Mouse (Mus musculus): ENCODE measurements around the gene Spryd3. TPM values are rescaled to one million over a fixed set of nuclear protein-coding genes. Genes with fewer than 3 reads are reported as not detected.

Spryd3 gene
- total and polyA plus RNA-seq, 2 experiments from 2014 or later, result 118 to 134 TPM

- DNase-seq (ENCODE audit: low spot score), result no peak
- 64% methylated on average over 19 of the region's 20 CpGs for WGBS
- TF ChIP-seq CTCF (IDR thresholded peaks at IDR 0.05), result no peak
Measured at GRCm38 (mm10) chr15:102150301-102151135, 14.5 kb upstream of the Spryd3 start, which contains the start of gene Soat2. TSS of gene Soat2 (plus strand) at chr15:102150526.

DNA sequence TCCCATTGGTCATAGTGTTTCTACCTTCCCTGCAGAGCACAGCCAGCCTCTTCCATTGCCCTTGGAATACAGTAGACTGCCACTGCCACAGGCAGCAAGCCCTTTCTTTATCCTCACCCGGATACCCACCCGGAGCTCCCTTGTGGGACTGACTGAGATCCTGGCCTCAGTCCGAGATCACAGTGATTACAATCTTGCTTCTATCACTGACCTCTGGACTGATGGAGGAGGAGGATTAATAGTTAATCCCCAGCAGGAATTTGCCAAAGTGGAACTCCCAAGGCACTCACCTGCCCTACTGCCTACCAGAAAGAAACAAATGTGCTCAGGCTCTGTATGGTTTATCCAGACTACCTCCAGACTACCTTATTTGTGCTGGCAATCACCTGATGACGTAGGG, 13.5 kb upstream of the Spryd3 start:
- Histone ChIP-seq H3K4me1 (ENCODE audit: insufficient read depth, low read length) (no peaks in the 10 kb centered on the region), H3K27me3 (ENCODE audit: insufficient read depth, low read length) (peaks cover 15% of the 10 kb centered on the region; the same call in 1 of the 2 replicates), H3K4me2 (ENCODE audit: low read depth, low read length, poor library complexity, severe bottlenecking) (no peak overlapping the region), H3K4me3 (ENCODE audit: low read depth, low read length) (no peak overlapping the region), H3K9me3 (ENCODE audit: low read length) (no peaks in the 10 kb centered on the region), H3K36me3 (ENCODE audit: insufficient read depth, low read length) (no peaks in the 10 kb centered on the region), H3K9ac (replicated peaks; ENCODE audit: low read length, poor library complexity, severe bottlenecking) (no peak overlapping the region), H3K27ac (ENCODE audit: low read depth, low read length) (no peak overlapping the region)
- ATAC-seq (ENCODE audit: low FRiP score) (no peak), DNase-seq (ENCODE audit: low spot score) (no peak)
- no peak for TF ChIP-seq CTCF (IDR thresholded peaks at IDR 0.05)
- WGBS, result 68% methylated on average over 4 of the region's 4 CpGs

More at GRCm38 (mm10) chr15:102150301-102151135, 14.5 kb upstream of the Spryd3 start, which contains the start of gene Soat2:
- H3K4me1 ChIP-seq (ENCODE audit: insufficient read depth, low read length), result no peaks in the 10 kb centered on the region
- no peak within 1 kb of the TSS for H3K9ac ChIP-seq (replicated peaks; ENCODE audit: low read length, poor library complexity, severe bottlenecking)
- no peaks in the 10 kb centered on the region for H3K36me3 ChIP-seq (ENCODE audit: insufficient read depth, low read length)
- ATAC-seq (ENCODE audit: low FRiP score), result no peak
- no peak within 1 kb of the TSS for H3K4me2 ChIP-seq (ENCODE audit: low read depth, low read length, poor library complexity, severe bottlenecking)
- peaks cover 6% of the 10 kb centered on the region; the same call in 1 of the 2 replicates for H3K27me3 ChIP-seq (ENCODE audit: insufficient read depth, low read length)
- no peak within 1 kb of the TSS for H3K27ac ChIP-seq (ENCODE audit: low read depth, low read length)
- no peak within 1 kb of the TSS for H3K4me3 ChIP-seq (ENCODE audit: low read depth, low read length)
- no peaks in the 10 kb centered on the region for H3K9me3 ChIP-seq (ENCODE audit: low read length)

DNA sequence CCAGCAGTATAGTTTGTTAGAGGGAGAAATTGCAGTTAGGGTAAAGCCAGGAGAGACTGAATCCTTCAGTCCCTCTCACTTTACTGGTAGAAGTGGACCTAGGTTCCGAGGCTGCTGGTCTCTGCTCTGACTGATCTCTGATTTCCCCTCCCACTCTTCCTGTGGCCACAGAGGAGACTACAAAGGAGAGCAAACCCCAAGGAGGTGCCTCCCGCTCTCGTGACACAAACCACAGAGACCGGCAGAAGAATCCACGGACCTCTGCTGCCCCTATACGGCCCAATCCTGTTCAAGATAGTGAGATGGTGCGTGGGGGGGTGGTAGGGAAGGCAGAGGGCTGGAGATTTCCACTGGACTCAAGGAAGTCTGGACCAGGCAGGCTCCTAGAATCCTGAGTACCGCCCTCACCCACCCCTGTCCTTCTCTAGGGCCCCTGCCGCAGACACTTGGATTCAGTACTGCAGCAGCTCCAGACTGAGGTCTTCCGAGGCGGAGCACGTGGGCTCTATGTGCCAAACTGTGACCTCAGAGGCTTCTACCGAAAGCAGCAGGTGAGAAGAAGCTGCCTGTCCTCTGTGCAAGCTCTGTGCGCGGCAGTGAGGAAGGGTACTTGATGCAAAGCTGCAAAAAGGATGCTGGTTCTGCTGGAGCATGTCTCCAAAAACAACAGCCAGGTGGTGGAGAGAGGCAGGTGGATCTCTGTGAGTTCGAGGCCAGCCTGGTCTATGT, 11.8 kb upstream of the Spryd3 start:
- H3K9ac ChIP-seq (replicated peaks; ENCODE audit: low read length, poor library complexity, severe bottlenecking), result no peak overlapping the region
- 73% methylated on average over 16 of the region's 16 CpGs for WGBS
- ATAC-seq (ENCODE audit: low FRiP score), result no peak

DNA sequence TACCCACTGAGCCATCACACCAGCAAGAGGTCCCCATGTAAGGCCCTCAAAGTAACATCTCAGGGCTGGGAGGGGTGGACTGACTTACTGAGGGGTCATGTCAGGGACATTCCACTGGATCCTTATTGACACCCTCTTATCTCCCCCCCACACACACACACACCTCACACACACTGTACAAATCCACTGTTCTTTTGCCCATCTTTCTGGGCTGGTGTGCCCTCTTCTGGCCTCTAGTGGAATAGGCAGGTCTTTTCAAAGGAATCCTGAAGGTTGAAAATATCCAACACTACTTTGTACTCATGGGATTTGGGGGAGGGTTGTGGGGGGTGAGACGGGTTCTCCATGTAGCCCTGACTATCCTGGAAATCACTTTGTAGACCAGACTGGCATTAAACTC, 10.8 kb upstream of the Spryd3 start:
- Histone ChIP-seq H3K4me2 (ENCODE audit: low read depth, low read length, poor library complexity, severe bottlenecking) (no peak overlapping the region), H3K27me3 (ENCODE audit: insufficient read depth, low read length) (peaks cover 26% of the 10 kb centered on the region), H3K9ac (replicated peaks; ENCODE audit: low read length, poor library complexity, severe bottlenecking) (no peak overlapping the region), H3K4me1 (ENCODE audit: insufficient read depth, low read length) (no peaks in the 10 kb centered on the region), H3K4me3 (ENCODE audit: low read depth, low read length) (no peak overlapping the region), H3K27ac (ENCODE audit: low read depth, low read length) (no peak overlapping the region), H3K9me3 (ENCODE audit: low read length) (no peaks in the 10 kb centered on the region), H3K36me3 (ENCODE audit: insufficient read depth, low read length) (no peaks in the 10 kb centered on the region)
- peak; percentile 53 for DNase-seq (ENCODE audit: low spot score)
- no peak for ATAC-seq (ENCODE audit: low FRiP score)
- WGBS, result 0% methylated on average over 1 of the region's 1 CpGs
- TF ChIP-seq CTCF (IDR thresholded peaks at IDR 0.05), result peak; percentile 85

More for the DNA sequence above, 11.8 kb upstream of the Spryd3 start:
- DNase-seq (ENCODE audit: low spot score), result no peak
- Histone ChIP-seq H3K27ac (ENCODE audit: low read depth, low read length) (no peak overlapping the region), H3K4me2 (ENCODE audit: low read depth, low read length, poor library complexity, severe bottlenecking) (no peak overlapping the region), H3K36me3 (ENCODE audit: insufficient read depth, low read length) (no peaks in the 10 kb centered on the region), H3K27me3 (ENCODE audit: insufficient read depth, low read length) (peaks cover 26% of the 10 kb centered on the region), H3K9me3 (ENCODE audit: low read length) (no peaks in the 10 kb centered on the region), H3K4me3 (ENCODE audit: low read depth, low read length) (no peak overlapping the region), H3K4me1 (ENCODE audit: insufficient read depth, low read length) (no peaks in the 10 kb centered on the region)
- TF ChIP-seq CTCF (IDR thresholded peaks at IDR 0.05), result no peak

GRCm38 (mm10) chr15:102146089-102146488, 10.1 kb upstream of the Spryd3 start:
- Histone ChIP-seq H3K9ac (replicated peaks; ENCODE audit: low read length, poor library complexity, severe bottlenecking) (no peak overlapping the region), H3K9me3 (ENCODE audit: low read length) (no peaks in the 10 kb centered on the region), H3K36me3 (ENCODE audit: insufficient read depth, low read length) (no peaks in the 10 kb centered on the region), H3K4me1 (ENCODE audit: insufficient read depth, low read length) (no peaks in the 10 kb centered on the region), H3K4me2 (ENCODE audit: low read depth, low read length, poor library complexity, severe bottlenecking) (no peak overlapping the region), H3K27ac (ENCODE audit: low read depth, low read length) (no peak overlapping the region), H3K27me3 (ENCODE audit: insufficient read depth, low read length) (peaks cover 26% of the 10 kb centered on the region), H3K4me3 (ENCODE audit: low read depth, low read length) (no peak overlapping the region)
- no peak for ATAC-seq (ENCODE audit: low FRiP score)
- TF ChIP-seq CTCF (IDR thresholded peaks at IDR 0.05), result no peak
- no peak for DNase-seq (ENCODE audit: low spot score)
- 93% methylated on average over 5 of the region's 5 CpGs for WGBS

- H3K4me3 ChIP-seq (ENCODE audit: low read depth, low read length), result no peak overlapping the region
- TF ChIP-seq CTCF (IDR thresholded peaks at IDR 0.05), result no peak
- H3K36me3 ChIP-seq (ENCODE audit: insufficient read depth, low read length), result no peaks in the 10 kb centered on the region
- ATAC-seq (ENCODE audit: low FRiP score) (no peak), DNase-seq (ENCODE audit: low spot score) (no peak)
- no peak overlapping the region for H3K9ac ChIP-seq (replicated peaks; ENCODE audit: low read length, poor library complexity, severe bottlenecking)
- WGBS, result 85% methylated on average over 10 of the region's 10 CpGs
- H3K27me3 ChIP-seq (ENCODE audit: insufficient read depth, low read length), result peaks cover 26% of the 10 kb centered on the region
- H3K27ac ChIP-seq (ENCODE audit: low read depth, low read length), result no peak overlapping the region
- H3K4me2 ChIP-seq (ENCODE audit: low read depth, low read length, poor library complexity, severe bottlenecking), result no peak overlapping the region
- no peaks in the 10 kb centered on the region for H3K9me3 ChIP-seq (ENCODE audit: low read length)
- no peaks in the 10 kb centered on the region for H3K4me1 ChIP-seq (ENCODE audit: insufficient read depth, low read length)
Measured at GRCm38 (mm10) chr15:102145330-102145729, 9.3 kb upstream of the Spryd3 start.

Data from midbrain, postnatal 0 days (tissue).